Mouse (Mus musculus) stomach, postnatal 0 days (tissue): ENCODE data around the gene B3gat2. TPM values are rescaled to one million over a fixed set of nuclear protein-coding genes. Genes with fewer than 3 reads are reported as not detected.

Experiments
- ATAC-seq: fragments of 200-750 bp; cut with Nextera tagmentation; 2 replicates; pipeline ENCODE4 v1.8.0; 2017; ENCODE audit not compliant: low FRiP score, low TSS enrichment
- DNase-seq: peaks from one replicate; pipeline ENCODE4 v3.0.0-alpha.2; 2016; ENCODE audit warnings: low spot score
- H3K27ac ChIP-seq: fragments of 300-500 bp; sonication (generic); replicated peaks from 2 replicates; pipeline ENCODE4 v1.5.1; 2014; ENCODE audit warnings: mild to moderate bottlenecking, control low read depth
- H3K27me3 ChIP-seq: fragments of 300-500 bp; sonication (generic); 2 replicates; pipeline ENCODE4 v1.6.1; 2014; ENCODE audit warnings: low read length; ENCODE audit not compliant: control insufficient read depth, insufficient read depth
- H3K36me3 ChIP-seq: fragments of 300-500 bp; sonication (generic); 2 replicates; pipeline ENCODE4 v1.6.1; 2014; ENCODE audit warnings: low read length, mixed read lengths; ENCODE audit not compliant: control insufficient read depth, insufficient read depth
- H3K4me1 ChIP-seq: fragments of 300-500 bp; sonication (generic); replicated peaks from 2 replicates; pipeline ENCODE4 v1.6.1; 2014; ENCODE audit warnings: antibody characterized with exemption; ENCODE audit not compliant: control insufficient read depth, insufficient read depth
- H3K4me2 ChIP-seq: fragments of 300-500 bp; sonication (generic); replicated peaks from 2 replicates; pipeline ENCODE4 v1.6.1; 2014; ENCODE audit warnings: low read depth, mild to moderate bottlenecking, control low read depth, moderate library complexity
- H3K4me3 ChIP-seq: fragments of 300-500 bp; sonication (generic); 2 replicates; pipeline ENCODE4 v1.5.1; 2014; ENCODE audit warnings: low read depth, low read length, control low read depth
- H3K9ac ChIP-seq: fragments of 300-500 bp; sonication (generic); 2 replicates; pipeline ENCODE4 v1.6.1; 2014; ENCODE audit warnings: mild to moderate bottlenecking, low read length, control low read depth, mixed read lengths
- H3K9me3 ChIP-seq: fragments of 300-500 bp; sonication (generic); 2 replicates; pipeline ENCODE4 v1.6.1; 2016; ENCODE audit warnings: low read length; ENCODE audit not compliant: control insufficient read depth
- CTCF ChIP-seq: IDR thresholded peaks from 2 replicates; pipeline ENCODE4 v1.5.1; 2016; ENCODE audit warnings: antibody characterized with exemption, low read depth, mild to moderate bottlenecking, moderate library complexity
- EP300 ChIP-seq: optimal IDR thresholded peaks from 2 replicates; pipeline ENCODE3; 2016; ENCODE audit warnings: antibody characterized with exemption
- WGBS: fragments of 180-500 bp; shearing (Covaris S2); extraction: QIAGEN DNeasy Blood & Tissue Kit; methylation state at CpG from one replicate; pipeline ENCODE4 v1.1.7; 2014; 5-methylcytosine and 5-hydroxymethylcytosine counted together
- polyA plus RNA-seq: library from polyadenylated mRNA; unstranded; fragments of >200 nt; fragmentation: Nextera tagmentation; extraction: Ambion mirVana; gene quantifications from 2 replicates; pipeline ENCODE4 v1.2.1, GENCODE M21; 2015

Gene B3gat2
- polyA plus RNA-seq, 1 experiment from 2014 or later = 0.19 TPM

DNA sequence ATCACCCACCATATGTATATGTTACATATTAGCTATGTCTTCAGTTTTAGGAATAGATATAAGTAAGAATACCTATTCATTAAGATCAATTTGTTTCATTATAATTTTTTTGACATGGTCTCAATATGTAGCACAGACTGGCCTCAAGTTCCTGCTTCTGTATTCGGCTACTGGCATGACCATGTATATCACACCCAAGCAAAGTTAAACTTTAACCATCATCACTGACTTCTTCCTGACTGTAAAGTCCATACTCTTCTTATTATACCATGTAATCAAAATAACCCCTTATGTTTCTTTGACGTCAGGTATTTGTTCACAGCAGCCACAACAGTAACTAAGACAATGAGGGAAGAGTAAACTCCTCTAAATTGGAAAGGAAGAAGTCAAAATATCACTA lies 99.4 kb downstream of the B3gat2 start:
- Histone ChIP-seq H3K4me1 (no peaks in the 10 kb centered on the region), H3K36me3 (peaks cover 10% of the 10 kb centered on the region), H3K27me3 (no peaks in the 10 kb centered on the region), H3K4me3 (no peak overlapping the region), H3K27ac (no peak overlapping the region), H3K9me3 (no peaks in the 10 kb centered on the region), H3K4me2 (no peak overlapping the region), H3K9ac (no peak overlapping the region)
- no peak for TF ChIP-seq EP300
- no peak for TF ChIP-seq CTCF
- ATAC-seq = no peak
- no peak for DNase-seq
- WGBS = 72% methylated on average over 2 of the region's 2 CpGs

DNA sequence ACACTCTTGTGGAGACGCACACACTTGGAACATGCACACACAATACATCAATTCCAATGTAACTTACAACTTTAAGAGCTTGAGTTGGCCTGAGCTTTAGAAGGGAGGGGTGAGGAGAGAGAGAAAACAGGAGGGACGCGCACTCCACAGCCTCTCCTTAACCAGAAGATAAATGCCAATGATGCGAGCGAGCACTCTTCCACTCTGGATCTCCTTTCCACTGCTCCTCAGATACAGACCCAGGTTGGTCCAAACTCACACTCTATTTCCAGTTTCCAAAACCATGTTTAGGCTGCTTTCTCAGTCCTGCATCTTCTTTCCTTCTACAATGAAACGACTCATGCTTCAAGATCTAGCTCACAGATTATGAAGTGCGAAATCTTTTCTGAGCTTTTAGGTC lies 104.0 kb downstream of the B3gat2 start:
- TF ChIP-seq EP300 (no peak), CTCF (no peak)
- WGBS = 94% methylated on average over 7 of the region's 7 CpGs
- Histone ChIP-seq H3K9ac (no peak overlapping the region), H3K4me3 (no peak overlapping the region), H3K27ac (no peak overlapping the region), H3K4me1 (no peaks in the 10 kb centered on the region), H3K27me3 (no peaks in the 10 kb centered on the region), H3K4me2 (no peak overlapping the region), H3K36me3 (peaks cover 4% of the 10 kb centered on the region), H3K9me3 (no peaks in the 10 kb centered on the region)
- no peak for DNase-seq
- ATAC-seq = no peak

DNA sequence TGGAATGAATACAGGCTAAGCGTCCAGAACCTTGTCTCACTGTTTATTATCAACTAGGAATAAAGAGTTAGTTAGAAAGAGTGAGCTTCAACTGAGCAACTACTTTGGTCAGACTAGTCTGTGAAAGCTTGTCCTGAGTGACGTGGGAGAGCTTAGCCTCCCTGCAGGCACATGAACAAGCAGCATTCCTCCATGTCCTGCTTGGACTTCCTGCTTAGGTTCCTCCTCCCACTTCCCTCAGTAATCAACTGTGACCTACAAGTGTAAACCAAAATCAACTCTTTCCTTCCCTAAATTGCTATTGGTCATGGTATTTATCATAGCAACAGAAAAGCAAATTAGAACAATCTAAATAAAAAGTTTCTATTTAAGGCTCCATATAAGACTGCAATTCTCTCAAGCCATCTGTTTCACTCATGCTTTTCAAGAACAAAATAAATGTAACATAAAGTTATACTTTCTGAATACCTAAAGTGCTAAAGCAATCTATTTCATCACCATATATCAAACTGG lies 105.9 kb downstream of the B3gat2 start:
- TF ChIP-seq CTCF (no peak), EP300 (no peak)
- Histone ChIP-seq H3K36me3 (peaks cover 4% of the 10 kb centered on the region), H3K9ac (no peak overlapping the region), H3K4me2 (no peak overlapping the region), H3K27ac (no peak overlapping the region), H3K4me3 (no peak overlapping the region), H3K4me1 (no peaks in the 10 kb centered on the region), H3K27me3 (no peaks in the 10 kb centered on the region), H3K9me3 (no peaks in the 10 kb centered on the region)
- DNase-seq (no peak), ATAC-seq (no peak)
- WGBS = 58% methylated on average over 2 of the region's 2 CpGs

GRCm38 (mm10) chr1:23872194-23872593 lies 110.6 kb downstream of the B3gat2 start:
- no peaks in the 10 kb centered on the region for H3K27me3 ChIP-seq
- H3K4me1 ChIP-seq = no peaks in the 10 kb centered on the region
- DNase-seq (no peak), ATAC-seq (no peak)
- H3K4me2 ChIP-seq = no peak overlapping the region
- H3K9ac ChIP-seq = no peak overlapping the region
- H3K9me3 ChIP-seq = no peaks in the 10 kb centered on the region
- H3K4me3 ChIP-seq = no peak overlapping the region
- no peak overlapping the region for H3K27ac ChIP-seq
- no peak for TF ChIP-seq CTCF
- no peaks in the 10 kb centered on the region for H3K36me3 ChIP-seq
- WGBS = 100% methylated on average over 1 of the region's 1 CpGs

GRCm38 (mm10) chr1:23882681-23883080 lies 121.1 kb downstream of the B3gat2 start:
- Histone ChIP-seq H3K27me3 (no peaks in the 10 kb centered on the region), H3K9me3 (no peaks in the 10 kb centered on the region), H3K27ac (no peak overlapping the region), H3K4me3 (no peak overlapping the region), H3K36me3 (no peaks in the 10 kb centered on the region), H3K4me2 (no peak overlapping the region), H3K4me1 (no peaks in the 10 kb centered on the region), H3K9ac (no peak overlapping the region)
- TF ChIP-seq CTCF (no peak), EP300 (no peak)
- WGBS = 98% methylated on average over 1 of the region's 1 CpGs
- DNase-seq (no peak), ATAC-seq (no peak)

DNA sequence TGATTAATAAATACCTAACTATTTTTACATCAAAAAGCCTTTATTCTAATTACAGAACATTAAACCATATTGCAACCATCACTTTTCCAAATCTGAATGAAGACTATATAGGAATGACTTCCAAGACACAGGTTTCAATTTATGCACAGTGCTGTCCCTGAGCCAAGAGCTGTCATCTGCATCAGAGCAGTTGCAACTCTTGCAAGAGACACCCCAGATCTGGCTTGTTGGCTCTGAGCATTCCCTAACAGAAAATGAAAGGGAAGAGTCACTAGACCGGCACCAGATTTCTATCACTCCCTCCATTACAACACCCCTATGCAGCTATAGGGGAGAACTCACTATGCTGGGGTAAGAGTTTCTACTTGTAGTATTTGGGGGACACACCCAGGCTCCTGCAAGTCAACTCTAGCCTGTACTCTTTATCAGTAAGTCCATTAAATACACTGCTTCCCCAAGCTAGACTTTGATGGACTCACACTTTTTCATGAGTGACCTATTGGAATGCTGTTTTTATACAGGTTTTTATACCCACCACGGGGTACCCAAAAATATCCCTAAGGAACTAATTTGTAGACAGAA lies 122.6 kb downstream of the B3gat2 start:
- 63% methylated on average over 2 of the region's 2 CpGs for WGBS
- H3K36me3 ChIP-seq = no peaks in the 10 kb centered on the region
- no peak overlapping the region for H3K4me3 ChIP-seq
- DNase-seq (no peak), ATAC-seq (no peak)
- no peak overlapping the region for H3K9ac ChIP-seq
- H3K4me2 ChIP-seq = no peak overlapping the region
- H3K9me3 ChIP-seq = no peaks in the 10 kb centered on the region
- H3K4me1 ChIP-seq = no peaks in the 10 kb centered on the region
- H3K27me3 ChIP-seq = no peaks in the 10 kb centered on the region
- H3K27ac ChIP-seq = no peak overlapping the region
- TF ChIP-seq CTCF (no peak), EP300 (no peak)
